Mouse (Mus musculus): ENCODE data around the gene Fmnl1.

DNA sequence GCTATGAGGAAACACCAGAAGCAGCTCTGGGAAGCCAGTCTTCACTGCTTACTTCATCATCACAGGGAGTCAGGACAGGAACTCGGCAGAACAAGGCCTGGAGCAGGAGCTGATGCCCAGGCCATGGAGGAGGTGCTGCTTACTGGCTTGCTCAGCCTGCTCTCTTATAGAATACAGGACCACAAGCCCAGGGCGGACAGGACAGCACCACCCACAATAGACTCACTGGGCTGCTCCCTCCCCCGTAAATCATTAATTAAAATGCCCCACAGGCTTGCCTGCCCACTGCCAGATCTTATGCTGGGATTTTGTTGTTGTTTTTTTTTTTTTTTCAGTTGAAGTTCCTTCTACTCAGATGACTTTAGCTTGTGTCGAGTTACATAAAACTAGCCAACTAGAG lies 23.1 kb upstream of the Fmnl1 start:
- TF ChIP-seq CTCF (conservative IDR thresholded peaks at IDR 0.05; ENCODE audit: low read length) (no peak), POU5F1 (IDR thresholded peaks at IDR 0.05; ENCODE audit: borderline replicate concordance, low read length) (no peak), NANOG (IDR thresholded peaks at IDR 0.05; ENCODE audit: borderline replicate concordance, low read length) (no peak)

Data from E14TG2a.4 (cell line).